Mouse (Mus musculus): ENCODE data around the gene Per2. TPM values are rescaled to one million over a fixed set of nuclear protein-coding genes. Genes with fewer than 3 reads are reported as not detected.
A peak's percentile ranks its signal among the peaks of the same experiment; 100 is the strongest.

Gene Per2
- 2.8 and 4.5 TPM in 2 replicates for polyA plus RNA-seq (2014; fragmentation: Nextera tagmentation; extraction: Ambion mirVana)

DNA sequence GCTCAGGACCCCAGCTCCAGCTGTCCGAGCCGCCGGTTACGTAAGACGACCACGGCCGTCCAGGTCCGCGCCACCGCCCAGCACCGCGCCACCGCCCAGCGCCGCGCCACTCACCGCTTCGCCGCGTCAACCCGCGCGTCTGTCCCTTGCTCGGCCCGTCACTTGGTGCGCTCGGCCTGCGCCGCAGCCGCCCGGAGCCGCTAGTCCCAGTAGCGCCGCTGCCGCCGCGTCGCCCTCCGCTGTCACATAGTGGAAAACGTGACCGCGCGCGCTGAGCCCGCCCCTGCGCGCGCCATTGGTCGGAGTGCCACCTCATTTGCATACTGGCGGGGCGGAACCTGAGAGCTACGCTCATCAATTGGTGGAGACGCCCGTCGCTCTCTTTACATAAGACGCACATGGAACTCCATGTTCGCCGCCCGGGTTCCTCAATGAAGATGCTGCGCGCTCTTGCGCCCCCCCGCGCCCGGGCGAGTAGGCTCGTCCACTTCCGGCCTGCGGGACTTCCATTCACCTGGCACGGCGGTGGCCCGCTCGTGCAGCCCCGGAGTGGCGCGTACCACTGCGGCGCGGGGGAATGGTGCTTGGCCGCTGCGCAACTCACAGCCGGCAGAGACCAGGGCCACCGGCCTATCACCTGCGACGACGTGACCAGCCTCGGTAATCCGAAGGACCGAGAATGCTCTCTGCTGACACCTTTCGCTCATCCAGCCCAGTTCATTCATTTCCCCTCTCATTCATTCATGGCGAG is at the start of gene Per2:
TSS of gene Per2 (minus strand) at position 266 of the 751 bp plus-strand sequence.
- Histone ChIP-seq H3K27ac (ENCODE audit: low read depth, low read length) (peak within 1 kb of the TSS; percentile 71), H3K4me1 (ENCODE audit: control insufficient read depth, insufficient read depth, low read length) (peaks cover 47% of the 10 kb centered on the region), H3K4me3 (ENCODE audit: low read depth, low read length) (peak within 1 kb of the TSS; percentile 72), H3K27me3 (ENCODE audit: control insufficient read depth, insufficient read depth, low read length) (no peaks in the 10 kb centered on the region), H3K36me3 (ENCODE audit: control insufficient read depth, insufficient read depth, low read length) (no peaks in the 10 kb centered on the region), H3K9me3 (replicated peaks; ENCODE audit: control insufficient read depth, low read length) (no peaks in the 10 kb centered on the region), H3K4me2 (peak within 1 kb of the TSS; percentile 95), H3K9ac (ENCODE audit: low read depth, low read length) (peak within 1 kb of the TSS; percentile 81)
- WGBS (ENCODE audit: insufficient replicate concordance) = under 1% methylated on average over 90 of the region's 91 CpGs
- ATAC-seq (replicated peaks; ENCODE audit: insufficient number of reproducible peaks, low FRiP score, low TSS enrichment) = peak; percentile 95

DNA sequence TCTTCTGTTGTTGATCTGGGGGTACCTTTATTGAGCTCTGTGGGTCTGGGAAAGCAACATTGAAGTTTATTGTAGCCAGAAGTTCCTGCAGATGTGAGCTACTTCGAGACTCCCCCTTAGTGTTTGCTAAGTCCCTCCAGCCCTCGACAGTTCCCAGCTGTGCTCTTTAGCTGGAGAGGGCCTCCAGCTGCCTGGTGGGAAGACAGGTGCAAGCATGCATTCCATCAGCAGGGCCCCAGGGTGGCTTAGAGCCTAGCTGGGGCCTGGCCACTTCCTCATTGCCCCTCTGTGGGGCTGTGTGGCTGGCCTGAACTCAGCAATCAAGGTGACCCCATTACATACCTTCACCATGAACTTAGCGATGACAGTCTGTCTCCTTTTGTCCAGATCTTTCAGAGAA is 45.5 kb upstream of the Per2 start:
- Histone ChIP-seq H3K9ac (ENCODE audit: low read depth, low read length) (no peak overlapping the region), H3K4me2 (no peak overlapping the region), H3K9me3 (replicated peaks; ENCODE audit: control insufficient read depth, low read length) (no peaks in the 10 kb centered on the region), H3K27me3 (ENCODE audit: control insufficient read depth, insufficient read depth, low read length) (no peaks in the 10 kb centered on the region), H3K4me1 (ENCODE audit: control insufficient read depth, insufficient read depth, low read length) (no peaks in the 10 kb centered on the region), H3K27ac (ENCODE audit: low read depth, low read length) (no peak overlapping the region), H3K4me3 (ENCODE audit: low read depth, low read length) (no peak overlapping the region), H3K36me3 (ENCODE audit: control insufficient read depth, insufficient read depth, low read length) (peaks cover 12% of the 10 kb centered on the region)
- ATAC-seq (replicated peaks; ENCODE audit: insufficient number of reproducible peaks, low FRiP score, low TSS enrichment) = no peak
- WGBS (ENCODE audit: insufficient replicate concordance) = 70% methylated on average over 3 of the region's 3 CpGs

DNA sequence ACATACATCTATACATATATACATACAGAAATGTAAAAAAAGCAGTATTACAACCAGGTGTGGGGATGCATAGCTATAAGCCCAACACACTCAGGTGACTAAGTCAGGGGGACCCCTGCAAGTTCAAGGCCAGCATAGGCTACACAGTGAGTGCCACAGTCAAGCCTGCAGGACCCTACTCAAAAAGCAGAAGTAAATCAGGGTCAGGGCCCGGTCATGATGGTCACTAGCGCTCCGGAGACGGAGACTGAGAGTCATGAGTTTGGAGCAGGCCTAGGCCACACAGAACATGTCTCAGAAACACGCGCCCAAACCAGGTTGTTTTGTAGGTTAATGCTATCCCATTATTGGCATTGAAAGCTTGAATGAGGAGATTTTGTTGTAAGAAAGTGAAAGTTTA is 39.5 kb upstream of the Per2 start:
- Histone ChIP-seq H3K36me3 (ENCODE audit: control insufficient read depth, insufficient read depth, low read length) (0 out of 2 replicates have a peak, but pooled peaks cover 4% of the 10 kb centered on the region), H3K4me1 (ENCODE audit: control insufficient read depth, insufficient read depth, low read length) (peaks cover 11% of the 10 kb centered on the region)
- WGBS (ENCODE audit: insufficient replicate concordance) = 93% methylated on average over 6 of the region's 6 CpGs

DNA sequence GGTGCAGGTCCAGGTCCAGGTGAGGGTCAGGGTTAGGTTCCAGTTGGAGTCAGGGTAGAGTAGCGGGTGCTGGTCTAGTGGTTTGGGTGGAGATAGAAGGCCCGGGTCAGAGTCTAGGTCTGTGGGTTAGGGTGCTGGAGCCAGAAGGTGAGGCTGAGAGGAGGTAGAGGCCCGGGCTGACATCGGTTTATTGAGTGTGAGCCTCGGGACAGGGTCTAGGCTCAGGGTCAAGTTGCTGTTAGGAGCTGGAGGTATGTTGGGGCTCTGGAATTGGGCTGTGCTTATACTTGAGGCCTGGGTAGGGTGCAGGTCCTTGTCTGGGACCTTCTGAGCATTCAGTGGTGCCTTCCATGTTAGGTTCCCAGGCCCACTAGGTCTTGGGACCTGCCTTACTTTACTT is 36.2 kb upstream of the Per2 start:
- H3K36me3 ChIP-seq (ENCODE audit: control insufficient read depth, insufficient read depth, low read length) = no peaks in the 10 kb centered on the region
- H3K27ac ChIP-seq (ENCODE audit: low read depth, low read length) = no peak overlapping the region
- H3K4me1 ChIP-seq (ENCODE audit: control insufficient read depth, insufficient read depth, low read length) = peaks cover 11% of the 10 kb centered on the region
- H3K27me3 ChIP-seq (ENCODE audit: control insufficient read depth, insufficient read depth, low read length) = no peaks in the 10 kb centered on the region
- peak overlapping the region; percentile 89 for H3K4me3 ChIP-seq (ENCODE audit: low read depth, low read length)
- H3K4me2 ChIP-seq = peak overlapping the region; percentile 92
- 50% methylated on average over 5 of the region's 5 CpGs for WGBS (ENCODE audit: insufficient replicate concordance)
- no peaks in the 10 kb centered on the region for H3K9me3 ChIP-seq (replicated peaks; ENCODE audit: control insufficient read depth, low read length)
- ATAC-seq (replicated peaks; ENCODE audit: insufficient number of reproducible peaks, low FRiP score, low TSS enrichment) = no peak
- peak overlapping the region; percentile 82 for H3K9ac ChIP-seq (ENCODE audit: low read depth, low read length)

More for the DNA sequence above, 39.5 kb upstream of the Per2 start:
- no peak for ATAC-seq (replicated peaks; ENCODE audit: insufficient number of reproducible peaks, low FRiP score, low TSS enrichment)
- H3K27me3 ChIP-seq (ENCODE audit: control insufficient read depth, insufficient read depth, low read length) = no peaks in the 10 kb centered on the region
- no peak overlapping the region for H3K4me2 ChIP-seq
- no peak overlapping the region for H3K9ac ChIP-seq (ENCODE audit: low read depth, low read length)
- H3K4me3 ChIP-seq (ENCODE audit: low read depth, low read length) = no peak overlapping the region
- no peak overlapping the region for H3K27ac ChIP-seq (ENCODE audit: low read depth, low read length)
- no peaks in the 10 kb centered on the region for H3K9me3 ChIP-seq (replicated peaks; ENCODE audit: control insufficient read depth, low read length)

DNA sequence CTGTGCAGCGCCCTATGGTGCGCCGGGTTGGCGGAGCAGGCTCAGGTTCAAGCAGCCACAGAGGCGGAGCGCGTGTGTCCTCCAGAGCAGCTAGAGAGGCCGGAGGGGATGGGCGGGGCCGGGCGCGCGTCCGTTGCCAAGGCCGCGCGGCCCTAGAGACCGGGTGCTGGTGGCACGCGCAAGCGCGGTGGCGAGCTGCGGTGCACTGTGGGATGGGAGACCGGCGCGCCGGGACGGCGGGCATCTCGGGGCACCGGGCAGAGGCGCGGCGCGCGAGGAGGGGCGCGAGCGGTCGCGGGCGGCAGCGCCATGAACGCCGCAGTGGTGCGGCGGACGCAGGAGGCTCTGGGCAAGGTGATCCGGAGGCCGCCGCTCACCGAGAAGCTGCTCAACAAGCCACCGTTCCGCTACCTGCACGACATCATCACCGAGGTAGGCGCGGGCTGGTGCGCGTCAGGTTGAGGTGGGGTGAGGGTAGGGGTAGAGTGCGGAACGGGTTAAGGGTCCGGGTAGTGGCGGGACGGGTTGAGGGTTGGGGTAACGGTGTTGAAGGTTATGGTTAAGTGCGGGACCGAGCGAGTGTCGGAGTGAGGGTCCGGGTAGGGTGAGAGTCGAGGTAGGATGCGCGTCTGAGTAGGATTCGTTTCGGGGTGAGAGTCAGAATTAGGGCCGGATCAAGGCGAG is 35.5 kb upstream of the Per2 start, which contains the start of gene Traf3ip1:
TSS of gene Traf3ip1 (plus strand) at position 191 of the 684 bp plus-strand sequence.
- ATAC-seq (replicated peaks; ENCODE audit: insufficient number of reproducible peaks, low FRiP score, low TSS enrichment) = peak; percentile 94
- H3K36me3 ChIP-seq (ENCODE audit: control insufficient read depth, insufficient read depth, low read length) = no peaks in the 10 kb centered on the region
- WGBS (ENCODE audit: insufficient replicate concordance) = under 1% methylated on average over 76 of the region's 79 CpGs
- H3K4me2 ChIP-seq = peak within 1 kb of the TSS; percentile 92
- H3K9me3 ChIP-seq (replicated peaks; ENCODE audit: control insufficient read depth, low read length) = no peaks in the 10 kb centered on the region
- peak within 1 kb of the TSS; percentile 89 for H3K4me3 ChIP-seq (ENCODE audit: low read depth, low read length)
- H3K27ac ChIP-seq (ENCODE audit: low read depth, low read length) = no peak within 1 kb of the TSS
- H3K9ac ChIP-seq (ENCODE audit: low read depth, low read length) = peak within 1 kb of the TSS; percentile 82
- H3K4me1 ChIP-seq (ENCODE audit: control insufficient read depth, insufficient read depth, low read length) = peaks cover 11% of the 10 kb centered on the region
- H3K27me3 ChIP-seq (ENCODE audit: control insufficient read depth, insufficient read depth, low read length) = no peaks in the 10 kb centered on the region

DNA sequence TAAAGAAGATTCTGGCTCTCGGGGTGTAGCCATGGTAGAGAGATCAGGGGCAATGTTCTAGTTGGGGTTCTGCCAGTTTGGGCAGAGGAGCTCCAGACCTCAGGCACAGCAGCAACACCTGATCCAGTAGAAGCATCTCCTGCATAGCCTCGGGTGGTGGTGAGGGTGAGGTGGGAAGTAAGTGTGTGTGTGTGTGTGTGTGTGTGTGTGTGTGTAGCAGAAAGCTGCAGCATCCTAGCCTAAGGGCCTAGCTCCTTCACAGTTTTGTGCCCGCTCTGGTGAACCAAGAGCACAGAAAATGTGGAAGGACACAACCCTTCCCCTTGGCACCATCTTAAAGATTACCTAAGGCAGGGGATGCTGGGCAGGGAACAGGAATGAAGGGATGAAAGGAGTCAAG is 34.8 kb upstream of the Per2 start:
- Histone ChIP-seq H3K9ac (ENCODE audit: low read depth, low read length) (no peak overlapping the region), H3K4me1 (ENCODE audit: control insufficient read depth, insufficient read depth, low read length) (peaks cover 11% of the 10 kb centered on the region), H3K36me3 (ENCODE audit: control insufficient read depth, insufficient read depth, low read length) (no peaks in the 10 kb centered on the region), H3K4me3 (ENCODE audit: low read depth, low read length) (peak overlapping the region; percentile 89), H3K9me3 (replicated peaks; ENCODE audit: control insufficient read depth, low read length) (no peaks in the 10 kb centered on the region), H3K27me3 (ENCODE audit: control insufficient read depth, insufficient read depth, low read length) (no peaks in the 10 kb centered on the region), H3K27ac (ENCODE audit: low read depth, low read length) (no peak overlapping the region), H3K4me2 (peak overlapping the region; percentile 92)
- ATAC-seq (replicated peaks; ENCODE audit: insufficient number of reproducible peaks, low FRiP score, low TSS enrichment) = no peak
- 47% methylated on average over 3 of the region's 3 CpGs for WGBS (ENCODE audit: insufficient replicate concordance)

DNA sequence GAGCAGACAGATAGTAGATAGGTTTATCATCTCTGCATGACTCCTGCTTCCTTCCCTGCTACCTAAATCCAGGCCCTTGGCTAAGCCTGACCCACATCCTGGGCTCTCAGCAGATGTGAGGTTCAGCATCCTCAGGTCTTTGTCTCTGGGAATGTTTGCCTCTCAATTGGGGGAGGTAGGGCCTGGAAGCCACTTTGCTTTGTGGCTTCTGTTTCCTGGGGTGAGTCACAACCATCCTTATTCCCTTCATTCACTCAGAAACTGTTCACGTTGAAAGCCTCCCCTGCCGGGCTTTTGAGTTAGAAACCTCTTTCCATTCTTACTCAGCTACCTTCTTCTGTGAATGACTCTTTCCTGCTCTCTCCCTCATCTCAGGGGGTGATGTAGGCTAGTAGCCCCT is 33.6 kb upstream of the Per2 start:
- H3K36me3 ChIP-seq (ENCODE audit: control insufficient read depth, insufficient read depth, low read length) = no peaks in the 10 kb centered on the region
- ATAC-seq (replicated peaks; ENCODE audit: insufficient number of reproducible peaks, low FRiP score, low TSS enrichment) = no peak

DNA sequence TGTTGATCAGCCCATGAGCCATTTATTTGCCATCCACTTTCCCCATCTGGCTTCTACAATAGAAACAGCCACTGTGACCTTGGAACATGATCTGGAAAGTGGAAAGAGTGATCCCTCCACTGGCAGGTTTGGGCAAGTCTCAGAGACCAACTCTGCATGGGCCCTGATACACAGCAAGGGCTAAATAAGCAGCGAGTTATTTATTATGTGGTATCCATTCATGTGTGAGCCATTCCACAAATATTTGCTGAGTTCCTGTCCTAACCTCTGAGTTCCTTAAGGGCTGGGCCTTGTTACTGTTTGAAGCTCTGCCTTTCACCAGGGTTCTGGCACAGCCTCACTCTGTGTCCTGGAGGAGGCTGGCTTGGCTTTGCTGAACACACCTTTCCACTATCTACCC is 31.2 kb upstream of the Per2 start:
- ATAC-seq (replicated peaks; ENCODE audit: insufficient number of reproducible peaks, low FRiP score, low TSS enrichment) = no peak
- H3K4me2 ChIP-seq = no peak overlapping the region
- no peaks in the 10 kb centered on the region for H3K36me3 ChIP-seq (ENCODE audit: control insufficient read depth, insufficient read depth, low read length)

More for the DNA sequence above, 33.6 kb upstream of the Per2 start:
- H3K4me3 ChIP-seq (ENCODE audit: low read depth, low read length) = no peak overlapping the region
- H3K4me1 ChIP-seq (ENCODE audit: control insufficient read depth, insufficient read depth, low read length) = peaks cover 11% of the 10 kb centered on the region
- no peak overlapping the region for H3K27ac ChIP-seq (ENCODE audit: low read depth, low read length)
- H3K9ac ChIP-seq (ENCODE audit: low read depth, low read length) = no peak overlapping the region
- H3K9me3 ChIP-seq (replicated peaks; ENCODE audit: control insufficient read depth, low read length) = no peaks in the 10 kb centered on the region
- no peaks in the 10 kb centered on the region for H3K27me3 ChIP-seq (ENCODE audit: control insufficient read depth, insufficient read depth, low read length)
- no peak overlapping the region for H3K4me2 ChIP-seq
- 51% methylated on average over 2 of the region's 2 CpGs for WGBS (ENCODE audit: insufficient replicate concordance)

More for the DNA sequence above, 31.2 kb upstream of the Per2 start:
- 55% methylated on average over 1 of the region's 1 CpGs for WGBS (ENCODE audit: insufficient replicate concordance)
- Histone ChIP-seq H3K4me1 (ENCODE audit: control insufficient read depth, insufficient read depth, low read length) (peaks cover 3% of the 10 kb centered on the region; the same call in 1 of the 2 replicates), H3K9ac (ENCODE audit: low read depth, low read length) (no peak overlapping the region), H3K27ac (ENCODE audit: low read depth, low read length) (no peak overlapping the region), H3K27me3 (ENCODE audit: control insufficient read depth, insufficient read depth, low read length) (no peaks in the 10 kb centered on the region), H3K9me3 (replicated peaks; ENCODE audit: control insufficient read depth, low read length) (no peaks in the 10 kb centered on the region), H3K4me3 (ENCODE audit: low read depth, low read length) (no peak overlapping the region)

All from heart, embryonic 11.5 days (tissue).